Mouse (Mus musculus) erythroblast, embryonic 14.5 days (primary cell): ENCODE measurements around the gene Dnajb4.

Experiments
- GATA1 ChIP-seq: IDR thresholded peaks from 2 replicates; pipeline ENCODE4 v1.6.1; 2012; ENCODE audit warnings: low read length, inconsistent platforms, mixed read lengths
- TAL1 ChIP-seq: IDR thresholded peaks from 3 replicates; pipeline ENCODE4 v1.6.1; 2012; ENCODE audit warnings: low read length, inconsistent platforms, mixed read lengths

- TF ChIP-seq TAL1, result no peak
- no peak for TF ChIP-seq GATA1
These were observed 2.9 kb downstream of the Dnajb4 start for GRCm38 (mm10) chr3:152207156-152207555.
